Mouse (Mus musculus): ENCODE measurements around the gene Gm11983.

GRCm38 (mm10) chr11:6823176-6823575, 14.3 kb downstream of the Gm11983 start:
- TF ChIP-seq GATA1 (IDR thresholded peaks at IDR 0.05; ENCODE audit: borderline replicate concordance, low read length) (no peak; the same call in 2 of the 3 replicates), FLI1 (IDR thresholded peaks at IDR 0.05; ENCODE audit: low read length) (no peak)
